Mouse (Mus musculus): Measurements from ENCODE around the gene Hist1h1b.
A peak's percentile ranks its signal among the peaks of the same experiment; 100 is the strongest.
"Not testable (repeated sequence)": the region's sequence is repeated elsewhere in the genome, so short reads cannot be mapped to it uniquely, and the experiment has no call there.

Gene Hist1h1b

GRCm38 (mm10) chr13:21782361-21783254 lies 2.2 kb upstream of the Hist1h1b start:
- not testable (repeated sequence) for DNase-seq (ENCODE audit: low read depth, low spot score)

DNA sequence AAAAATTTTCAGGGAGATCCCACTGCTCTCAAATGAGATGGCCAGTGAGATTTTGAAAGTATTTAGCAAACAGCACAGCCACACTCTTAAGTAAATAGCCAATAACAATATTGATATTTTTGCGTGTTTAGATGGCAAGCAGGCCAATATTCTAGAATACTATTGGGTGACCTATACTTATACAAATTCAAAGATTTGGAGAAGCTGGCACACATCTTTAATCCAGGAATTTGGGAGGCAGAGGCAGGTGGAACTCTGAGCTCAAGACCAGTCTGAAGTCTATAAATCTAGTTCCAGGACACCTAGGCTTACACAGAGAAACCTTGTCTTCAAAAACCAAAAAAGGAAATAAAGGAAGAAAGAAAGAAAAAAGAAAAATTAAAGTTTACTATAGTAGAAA lies 1.2 kb upstream of the Hist1h1b start:
- DNase-seq (ENCODE audit: low read depth, low spot score): no peak

- no peak for DNase-seq (ENCODE audit: low read depth, low spot score)
Measured at GRCm38 (mm10) chr13:21781021-21781555, 663 bp upstream of the Hist1h1b start.

DNA sequence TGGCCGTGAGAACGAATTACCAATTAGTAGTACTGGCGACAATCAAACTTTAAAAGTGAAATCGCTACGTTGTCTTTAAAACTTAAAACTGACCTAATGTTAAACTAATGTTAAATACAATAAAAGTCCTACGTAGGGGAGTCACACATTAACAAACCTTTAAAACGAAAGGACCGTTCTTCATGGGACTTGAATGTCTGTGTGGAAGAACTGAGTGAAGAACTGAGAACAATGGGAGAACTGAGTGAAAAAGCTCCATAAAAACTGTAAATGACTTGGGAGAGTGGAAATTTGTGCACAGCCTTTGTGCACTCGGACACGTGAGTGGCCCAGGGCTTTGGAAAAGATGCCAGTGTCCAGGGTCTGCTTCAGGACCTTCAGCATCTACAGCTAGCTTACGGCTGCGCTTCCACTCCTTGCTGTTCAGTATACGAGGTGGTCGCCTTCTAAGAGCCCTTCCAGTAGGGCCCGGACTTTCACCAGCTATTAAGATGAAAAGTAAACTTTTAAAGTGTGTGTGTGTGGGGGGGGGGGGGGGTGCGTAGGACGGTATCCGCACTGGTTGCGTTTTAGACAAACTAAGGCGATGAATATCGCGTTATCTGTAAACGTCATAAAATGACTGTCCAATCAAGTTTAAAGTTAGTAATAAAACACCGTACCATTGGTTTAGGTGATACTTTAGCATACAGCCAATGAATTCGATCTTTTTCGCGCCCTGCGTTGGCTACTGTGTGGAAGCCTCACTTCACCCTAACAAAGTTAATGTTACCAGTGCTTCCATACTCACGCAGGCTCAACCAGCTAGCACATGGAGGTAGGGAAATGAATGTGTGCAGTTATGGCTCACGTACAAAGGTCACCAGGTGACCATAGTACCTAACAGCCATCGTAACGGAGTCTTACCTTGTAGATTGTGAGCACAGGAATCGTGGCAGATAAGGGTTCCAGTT lies 1.3 kb downstream of the Hist1h1b start:
- DNase-seq (ENCODE audit: low read depth, low spot score): peak; percentile 78

DNA sequence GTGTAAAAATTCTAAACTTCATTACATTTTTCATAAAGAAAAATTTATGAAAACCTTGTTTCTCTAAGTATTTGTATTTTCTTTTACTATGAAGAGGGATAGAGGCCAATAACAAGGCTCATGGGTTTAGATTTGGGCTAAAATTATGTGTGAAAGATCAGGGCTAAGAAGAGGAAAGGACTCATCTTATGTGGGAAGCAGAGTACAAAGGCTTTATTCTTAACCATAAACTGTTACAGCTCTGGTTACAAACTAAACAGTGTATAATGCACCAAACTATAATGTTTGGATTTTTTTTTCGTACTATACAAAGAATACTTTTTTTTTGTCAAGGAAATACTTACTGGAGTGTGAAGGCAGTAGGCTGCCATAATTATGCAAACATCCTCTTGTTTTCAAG lies 24.7 kb downstream of the Hist1h1b start:
- DNase-seq (ENCODE audit: low read depth, low spot score): no peak

DNA sequence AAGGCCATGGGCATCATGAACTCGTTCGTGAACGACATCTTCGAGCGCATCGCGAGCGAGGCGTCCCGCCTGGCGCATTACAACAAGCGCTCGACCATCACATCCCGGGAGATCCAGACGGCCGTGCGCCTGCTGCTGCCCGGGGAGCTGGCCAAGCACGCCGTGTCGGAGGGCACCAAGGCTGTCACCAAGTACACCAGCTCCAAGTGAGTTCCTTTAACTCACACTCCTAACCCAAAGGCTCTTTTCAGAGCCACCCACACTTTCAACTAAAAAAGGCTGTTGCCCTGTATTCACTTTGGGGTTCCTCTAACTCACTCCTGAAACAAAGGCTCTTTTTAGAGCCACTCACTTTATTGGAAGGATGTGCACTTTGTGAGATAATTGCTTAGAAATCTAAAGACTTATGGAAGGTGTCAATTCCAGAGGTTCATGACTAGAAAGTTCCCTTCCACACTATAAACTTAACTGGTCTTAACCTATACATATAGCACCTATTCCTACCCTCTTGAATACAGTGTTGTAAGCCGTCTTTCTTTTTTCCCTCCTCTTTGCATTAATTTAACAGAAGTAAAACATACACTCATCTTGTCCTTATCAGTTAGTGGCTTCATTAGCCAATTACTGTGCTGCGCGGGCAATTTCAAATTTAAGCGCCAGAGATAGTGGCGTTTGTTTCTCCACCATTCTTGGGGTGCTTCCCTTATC lies 26.0 kb downstream of the Hist1h1b start:
- not testable (repeated sequence) for DNase-seq (ENCODE audit: low read depth, low spot score)

DNA sequence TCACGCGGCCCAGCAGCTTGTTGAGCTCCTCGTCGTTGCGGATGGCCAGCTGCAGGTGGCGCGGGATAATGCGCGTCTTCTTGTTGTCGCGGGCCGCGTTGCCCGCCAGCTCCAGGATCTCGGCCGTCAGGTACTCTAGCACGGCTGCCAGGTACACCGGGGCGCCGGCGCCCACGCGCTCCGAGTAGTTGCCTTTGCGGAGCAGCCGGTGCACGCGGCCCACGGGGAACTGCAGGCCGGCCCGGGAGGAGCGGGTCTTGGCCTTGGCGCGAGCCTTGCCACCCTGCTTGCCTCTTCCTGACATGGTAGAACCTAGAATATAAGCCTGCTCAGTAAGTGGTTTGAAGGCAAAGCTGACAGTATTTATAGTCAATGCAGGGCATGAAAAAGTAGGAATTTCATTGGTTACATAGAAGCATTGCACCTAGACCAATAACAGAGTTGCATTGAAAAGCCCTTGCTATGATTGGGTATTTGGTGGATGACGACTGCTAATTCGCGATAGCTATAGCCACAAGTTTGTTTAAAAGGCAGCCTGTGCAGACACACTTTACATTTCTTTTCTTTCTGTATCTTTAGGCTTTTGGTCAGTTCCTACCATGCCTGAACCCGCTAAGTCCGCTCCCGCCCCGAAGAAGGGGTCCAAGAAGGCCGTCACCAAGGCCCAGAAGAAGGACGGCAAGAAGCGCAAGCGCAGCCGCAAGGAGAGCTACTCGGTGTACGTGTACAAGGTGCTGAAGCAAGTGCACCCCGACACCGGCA lies 26.7 kb downstream of the Hist1h1b start, which contains the start of the genes Hist1h2ak and Hist1h2bn:
Hist1h2ak (minus strand) TSS at position 304 of the 762 bp plus-strand sequence.
Hist1h2bn (plus strand) TSS at position 600 of the 762 bp plus-strand sequence.
- DNase-seq (ENCODE audit: low read depth, low spot score): peak; percentile 87

GRCm38 (mm10) chr13:21753051-21753523 lies 27.3 kb downstream of the Hist1h1b start:
- DNase-seq (ENCODE audit: low read depth, low spot score): peak; percentile 32

- peak; percentile 16 for DNase-seq (ENCODE audit: low read depth, low spot score)
Measured at GRCm38 (mm10) chr13:21752356-21752755, 28.1 kb downstream of the Hist1h1b start.

DNA sequence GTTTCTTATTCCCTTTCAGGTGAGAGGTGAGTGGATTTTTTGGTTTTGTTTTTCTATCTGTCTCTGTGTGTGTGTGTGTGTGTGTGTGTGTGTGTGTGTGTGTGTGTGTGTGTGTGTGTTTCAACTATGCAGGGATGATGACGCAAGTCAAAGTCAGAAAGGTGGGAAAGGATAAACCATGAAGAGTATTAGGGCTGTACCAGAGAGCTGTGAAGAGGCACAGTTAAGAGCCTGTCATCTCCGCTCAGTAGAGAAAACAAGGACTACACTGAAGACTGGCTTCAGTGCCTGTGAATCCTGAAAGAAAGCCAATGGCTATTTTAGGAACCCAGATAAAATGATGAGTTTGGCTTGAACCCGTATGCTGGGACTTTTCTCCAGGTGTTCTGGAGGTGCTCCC lies 28.6 kb downstream of the Hist1h1b start:
- DNase-seq (ENCODE audit: low read depth, low spot score): no peak

DNA sequence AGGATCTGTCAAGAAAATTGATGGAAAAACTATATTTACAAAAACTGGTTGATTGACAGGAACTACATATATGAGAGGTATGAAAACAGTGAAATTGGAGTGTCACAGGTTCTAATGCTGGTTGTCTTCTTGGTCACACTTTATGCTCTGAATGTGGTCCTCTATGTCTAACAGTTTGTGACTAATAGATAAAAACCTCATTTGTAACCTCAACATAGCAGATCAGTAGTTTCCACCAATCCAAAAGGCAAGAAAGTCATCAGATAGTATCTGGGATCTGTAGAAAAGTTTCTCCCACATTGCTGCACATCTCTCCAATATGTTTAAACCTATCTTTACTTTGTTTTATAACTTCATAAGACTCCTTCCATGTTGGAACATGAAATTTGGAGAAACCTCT lies 29.0 kb downstream of the Hist1h1b start:
- DNase-seq (ENCODE audit: low read depth, low spot score): no peak

DNA sequence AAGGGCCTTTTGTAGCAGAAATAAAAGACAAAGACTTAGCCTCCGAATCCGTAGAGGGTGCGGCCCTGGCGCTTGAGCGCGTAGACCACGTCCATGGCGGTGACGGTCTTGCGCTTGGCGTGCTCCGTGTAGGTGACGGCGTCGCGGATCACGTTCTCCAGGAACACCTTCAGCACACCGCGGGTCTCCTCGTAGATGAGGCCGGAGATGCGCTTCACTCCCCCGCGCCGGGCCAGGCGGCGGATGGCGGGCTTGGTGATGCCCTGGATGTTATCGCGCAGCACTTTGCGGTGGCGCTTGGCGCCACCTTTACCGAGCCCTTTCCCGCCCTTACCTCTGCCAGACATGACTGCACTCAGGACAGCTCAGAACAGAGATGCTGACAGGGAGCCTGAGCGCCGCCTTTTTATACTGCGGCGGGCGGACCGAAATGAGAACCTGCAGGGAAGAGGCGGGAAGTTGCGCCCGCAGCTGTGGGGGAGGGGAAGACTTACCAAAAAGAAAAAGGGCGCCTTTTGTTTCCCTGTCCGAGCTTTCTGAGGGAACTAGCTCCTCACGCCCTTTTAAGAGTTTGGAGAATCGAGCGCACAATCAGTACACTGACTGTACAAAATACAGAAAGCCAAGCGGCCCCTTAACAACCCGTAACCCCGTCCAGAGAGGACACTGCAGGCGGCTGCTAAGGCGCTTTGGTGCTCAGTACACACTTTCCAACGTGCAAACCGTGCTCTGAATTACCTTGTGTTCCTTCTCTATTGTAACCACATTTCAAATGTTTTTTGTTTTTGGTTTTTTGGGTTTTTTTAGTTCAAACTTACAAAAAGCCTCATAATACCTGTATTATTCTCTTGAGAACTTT lies 30.0 kb downstream of the Hist1h1b start, which contains the start of gene Hist1h4k:
Hist1h4k (minus strand) TSS at position 347 of the 859 bp plus-strand sequence.
- DNase-seq (ENCODE audit: low read depth, low spot score): peak; percentile 91

DNA sequence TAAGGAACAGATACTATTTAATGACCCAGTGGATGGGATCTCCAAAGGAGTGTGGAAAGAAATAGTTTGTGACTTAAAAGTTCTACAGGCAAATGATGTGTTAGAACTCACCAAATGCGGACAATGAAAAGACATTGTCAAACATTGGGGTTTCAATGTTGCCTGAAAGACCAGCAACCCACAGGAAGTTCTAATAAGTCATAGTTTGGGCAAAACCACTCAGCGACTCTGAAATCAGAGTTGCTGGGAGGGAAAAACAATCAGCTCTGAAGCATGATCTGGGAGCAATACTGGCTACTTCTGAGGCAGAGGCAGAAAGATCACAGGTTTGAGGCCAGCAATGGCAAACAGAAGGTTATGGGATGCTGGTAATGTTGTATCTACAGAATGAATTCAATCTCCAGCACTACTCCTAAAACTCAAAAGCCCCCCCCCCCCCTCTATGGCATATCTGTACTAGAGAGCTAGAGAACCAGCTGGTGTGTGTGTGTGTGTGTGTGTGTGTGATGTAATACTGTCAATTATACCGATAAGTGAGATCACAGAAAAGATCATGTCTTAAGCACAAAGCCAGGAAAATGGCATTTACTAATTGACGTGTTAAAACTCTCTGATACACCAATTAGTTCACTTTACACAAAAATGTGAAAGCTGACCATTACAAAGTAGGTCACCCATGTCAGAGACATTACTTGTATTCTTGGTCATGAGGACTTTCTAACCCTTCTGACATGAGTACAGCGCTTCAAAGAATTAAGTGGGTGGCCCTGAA lies 30.9 kb downstream of the Hist1h1b start:
- DNase-seq (ENCODE audit: low read depth, low spot score): peak; percentile 35

DNA sequence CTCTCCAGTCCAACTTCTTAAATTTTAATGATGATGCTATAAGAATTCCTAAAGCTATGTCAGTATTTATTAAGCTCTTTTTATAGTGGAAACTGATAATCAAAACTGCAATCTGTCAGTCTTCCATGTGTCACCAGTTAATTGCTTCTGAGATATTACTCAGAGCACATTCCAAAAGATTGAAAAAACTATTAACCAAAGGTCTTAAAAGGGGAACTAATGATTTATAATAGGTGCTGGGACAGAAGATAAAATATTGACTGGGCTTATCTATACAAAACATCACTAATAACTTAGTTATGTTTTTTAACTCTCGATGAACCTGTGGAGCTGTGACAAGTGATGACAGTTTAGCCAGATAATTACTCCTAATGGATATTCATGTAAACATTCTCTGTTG lies 35.4 kb downstream of the Hist1h1b start:
- DNase-seq (ENCODE audit: low read depth, low spot score): no peak

DNA sequence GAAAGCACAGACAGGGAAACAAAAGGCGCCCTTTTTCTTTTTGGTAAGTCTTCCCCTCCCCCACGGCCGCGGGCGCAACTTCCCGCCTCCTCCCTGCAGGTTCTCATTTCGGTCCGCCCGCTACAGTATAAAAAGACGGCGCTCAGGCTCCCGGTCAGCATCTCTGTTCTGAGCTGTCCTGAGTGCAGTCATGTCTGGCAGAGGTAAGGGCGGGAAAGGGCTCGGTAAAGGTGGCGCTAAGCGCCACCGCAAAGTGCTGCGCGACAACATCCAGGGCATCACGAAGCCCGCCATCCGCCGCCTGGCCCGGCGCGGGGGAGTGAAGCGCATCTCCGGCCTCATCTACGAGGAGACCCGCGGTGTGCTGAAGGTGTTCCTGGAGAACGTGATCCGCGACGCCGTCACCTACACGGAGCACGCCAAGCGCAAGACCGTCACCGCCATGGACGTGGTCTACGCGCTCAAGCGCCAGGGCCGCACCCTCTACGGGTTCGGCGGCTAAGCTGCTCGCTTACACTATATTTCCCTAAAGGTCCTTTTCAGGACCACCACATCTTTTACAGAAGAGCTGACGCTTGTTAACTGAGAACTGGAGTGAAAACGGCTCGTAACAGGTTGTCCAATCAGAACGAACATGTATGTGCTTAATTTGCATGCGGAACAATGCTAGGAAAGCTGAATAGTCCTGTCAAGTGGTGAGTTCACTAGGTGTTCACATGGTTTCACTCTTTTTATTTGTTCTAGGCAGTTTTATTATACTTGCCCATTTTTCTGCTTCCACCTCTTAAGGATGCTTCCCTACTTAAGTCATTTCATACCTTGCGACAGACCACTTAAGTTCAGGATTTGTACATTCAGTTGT lies 45.3 kb downstream of the Hist1h1b start, which contains the start of gene Hist1h4j:
Hist1h4j (plus strand) TSS at position 159 of the 862 bp plus-strand sequence.
- DNase-seq (ENCODE audit: low read depth, low spot score): peak; percentile 83

- peak; percentile 92 for DNase-seq (ENCODE audit: low read depth, low spot score)
Measured at GRCm38 (mm10) chr13:21734010-21734905, 46.2 kb downstream of the Hist1h1b start.

All from embryo, embryonic 11.5 days (tissue).